Mouse (Mus musculus) intestine, embryonic 16.5 days (tissue): ENCODE data around the gene Olfr1434. TPM values are rescaled to one million over a fixed set of nuclear protein-coding genes. Genes with fewer than 3 reads are reported as not detected.
"Not testable (repeated sequence)": the region's sequence is repeated elsewhere in the genome, so short reads cannot be mapped to it uniquely, and the experiment has no call there.

ENCODE experiments used
- ATAC-seq: fragments of 200-750 bp; cut with Nextera tagmentation; 2 replicates; pipeline ENCODE4 v1.8.0; 2017; ENCODE audit warnings: moderate TSS enrichment, moderate library complexity
- H3K27ac ChIP-seq: fragments of 300-500 bp; sonication (generic); 2 replicates; pipeline ENCODE4 v1.5.1; 2014; ENCODE audit warnings: mild to moderate bottlenecking, low read length
- H3K27me3 ChIP-seq: fragments of 300-500 bp; sonication (generic); replicated peaks from 2 replicates; pipeline ENCODE4 v1.6.1; 2014; ENCODE audit warnings: low read length, control low read depth, mixed read lengths; ENCODE audit not compliant: control insufficient read depth, insufficient read depth
- H3K36me3 ChIP-seq: fragments of 300-500 bp; sonication (generic); 2 replicates; pipeline ENCODE4 v1.6.1; 2014; ENCODE audit warnings: low read length, control low read depth; ENCODE audit not compliant: control insufficient read depth, insufficient read depth
- H3K4me1 ChIP-seq: fragments of 300-500 bp; sonication (generic); 2 replicates; pipeline ENCODE4 v1.6.1; 2014; ENCODE audit warnings: low read length, control low read depth, mixed read lengths; ENCODE audit not compliant: control insufficient read depth, insufficient read depth
- H3K4me2 ChIP-seq: fragments of 300-500 bp; sonication (generic); 2 replicates; pipeline ENCODE4 v1.6.1; 2014; ENCODE audit warnings: low read depth, low read length, control low read depth
- H3K4me3 ChIP-seq: fragments of 300-500 bp; sonication (generic); 2 replicates; pipeline ENCODE4 v1.5.1; 2014; ENCODE audit warnings: mild to moderate bottlenecking, low read length
- H3K9ac ChIP-seq: fragments of 300-500 bp; sonication (generic); 2 replicates; pipeline ENCODE4 v1.6.1; 2014; ENCODE audit warnings: low read depth, low read length
- H3K9me3 ChIP-seq: fragments of 300-500 bp; sonication (generic); 2 replicates; pipeline ENCODE4 v1.6.1; 2016; ENCODE audit warnings: low read length, control low read depth; ENCODE audit not compliant: control insufficient read depth
- WGBS: fragments of 180-500 bp; shearing (Covaris S2); extraction: QIAGEN DNeasy Blood & Tissue Kit; methylation state at CpG from one replicate; pipeline ENCODE4 v1.1.7; 2014; 5-methylcytosine and 5-hydroxymethylcytosine counted together
- polyA plus RNA-seq: library from polyadenylated mRNA; unstranded; fragments of >200 nt; fragmentation: Nextera tagmentation; extraction: Ambion mirVana; gene quantifications from 2 replicates; pipeline ENCODE4 v1.2.1, GENCODE M21; 2015

The Olfr1434 gene
- not detected in 2 replicates for polyA plus RNA-seq

DNA sequence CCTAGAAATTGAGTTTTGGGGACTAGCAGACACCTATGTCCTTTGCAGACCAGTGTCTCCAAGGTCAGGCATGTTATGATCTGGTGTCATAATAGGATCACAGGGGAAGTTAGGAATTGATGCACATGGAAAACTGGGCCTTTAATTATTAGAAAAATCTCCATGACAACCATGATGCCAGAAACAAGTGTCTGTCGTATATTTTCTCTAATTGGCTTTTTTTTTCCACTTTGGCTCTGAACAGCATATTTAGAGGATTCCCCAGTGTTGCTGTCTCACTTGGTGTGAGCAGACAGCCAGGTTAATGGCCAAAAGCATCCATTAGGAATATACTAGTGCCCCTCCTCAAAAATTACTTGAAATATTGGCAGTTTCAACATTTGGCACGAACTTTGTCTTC is at the start of gene Olfr1434:
Olfr1434 (plus strand) TSS at position 301 of the 400 bp plus-strand sequence.
- H3K36me3 ChIP-seq: no peaks in the 10 kb centered on the region
- H3K4me3 ChIP-seq: no peak within 1 kb of the TSS
- no peak within 1 kb of the TSS for H3K4me2 ChIP-seq
- H3K27me3 ChIP-seq: no peaks in the 10 kb centered on the region
- no peaks in the 10 kb centered on the region for H3K4me1 ChIP-seq
- 76% methylated on average over 2 of the region's 2 CpGs for WGBS
- ATAC-seq: no peak
- no peaks in the 10 kb centered on the region for H3K9me3 ChIP-seq
- no peak within 1 kb of the TSS for H3K9ac ChIP-seq
- no peak within 1 kb of the TSS for H3K27ac ChIP-seq

DNA sequence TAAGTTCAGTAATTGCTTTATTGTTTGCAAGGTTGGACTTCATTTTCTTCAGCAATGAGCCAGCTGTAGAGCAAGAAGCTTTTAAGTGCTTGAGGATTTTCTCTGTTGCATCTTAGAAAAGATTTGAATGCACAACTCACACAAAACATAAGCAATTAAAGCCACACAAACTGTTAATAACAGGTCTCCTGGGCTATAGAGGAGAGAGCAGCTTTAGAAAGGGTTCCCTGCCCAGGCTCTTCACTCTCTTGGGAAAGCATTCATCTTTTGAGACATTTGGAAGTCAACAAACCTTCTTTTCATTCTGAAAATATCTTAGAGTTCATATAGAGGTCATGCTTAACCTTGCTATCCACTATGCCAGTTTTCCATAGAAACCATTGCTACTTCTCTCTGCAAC is 47.2 kb upstream of the Olfr1434 start, which contains the start of gene Olfr1432:
Olfr1432 (minus strand) TSS at position 101 of the 400 bp plus-strand sequence.
- peak; percentile 46; the same call in 1 of the 2 replicates for ATAC-seq
- not testable (repeated sequence) for H3K4me2 ChIP-seq, H3K9ac ChIP-seq, H3K9me3 ChIP-seq, H3K36me3 ChIP-seq, H3K4me1 ChIP-seq, H3K27me3 ChIP-seq, H3K27ac ChIP-seq, H3K4me3 ChIP-seq

DNA sequence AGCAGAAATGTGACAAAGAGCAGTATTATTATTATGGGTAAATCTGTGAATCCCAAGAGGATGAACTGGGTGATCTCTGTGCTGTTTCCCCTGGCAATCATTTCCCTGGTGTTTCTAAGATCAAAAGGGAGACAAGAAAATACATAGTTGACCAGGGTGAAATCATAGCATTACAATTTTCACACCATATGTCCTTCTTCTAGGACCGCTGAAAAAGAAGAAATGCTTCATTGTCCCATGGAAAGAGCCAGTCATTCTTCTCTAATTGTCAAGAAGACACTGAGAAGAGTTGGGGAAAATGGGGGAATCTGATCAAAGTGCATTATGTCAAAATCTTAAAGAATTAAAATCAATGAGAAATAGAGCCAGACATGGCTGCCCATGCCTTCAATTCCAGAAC is 38.1 kb upstream of the Olfr1434 start, which contains the start of gene Olfr262:
Olfr262 (minus strand) TSS at position 101 of the 400 bp plus-strand sequence.
- H3K27ac ChIP-seq: no peak within 1 kb of the TSS
- H3K9me3 ChIP-seq: no peaks in the 10 kb centered on the region
- 84% methylated on average over 1 of the region's 1 CpGs for WGBS
- H3K36me3 ChIP-seq: no peaks in the 10 kb centered on the region
- H3K4me1 ChIP-seq: no peaks in the 10 kb centered on the region
- no peak within 1 kb of the TSS for H3K4me3 ChIP-seq
- no peak within 1 kb of the TSS for H3K9ac ChIP-seq
- no peak within 1 kb of the TSS for H3K4me2 ChIP-seq
- ATAC-seq: no peak
- H3K27me3 ChIP-seq: no peaks in the 10 kb centered on the region

GRCm38 (mm10) chr19:12260732-12261131 is 18.9 kb upstream of the Olfr1434 start, which contains the start of gene Olfr235:
Gene Olfr235, plus strand, starts transcription at chr19:12261032.
- 58% methylated on average over 1 of the region's 1 CpGs for WGBS
- no peaks in the 10 kb centered on the region for H3K4me1 ChIP-seq

DNA sequence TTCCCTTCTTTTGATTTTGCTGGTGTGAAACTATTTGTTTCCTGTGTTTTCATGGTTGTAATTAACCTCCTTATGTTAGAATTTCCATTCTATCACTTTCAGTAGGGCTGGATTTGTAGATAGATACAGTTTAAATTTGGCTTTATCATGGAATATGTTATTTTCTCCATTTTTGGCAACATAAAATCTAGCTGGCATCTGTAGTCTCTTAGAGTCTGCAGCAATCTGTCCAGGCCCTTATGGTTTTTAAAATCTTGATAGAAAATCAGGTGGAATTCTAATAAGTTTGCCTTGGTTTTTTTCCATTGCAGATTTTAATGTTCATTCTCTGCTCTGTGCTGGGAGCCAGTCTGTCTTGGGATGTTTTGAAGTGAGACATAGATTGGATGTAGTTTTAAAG is 13.3 kb downstream of the Olfr1434 start:
- Histone ChIP-seq H3K4me2 (no peak overlapping the region), H3K4me1 (no peaks in the 10 kb centered on the region), H3K9me3 (no peaks in the 10 kb centered on the region), H3K27ac (no peak overlapping the region), H3K4me3 (no peak overlapping the region), H3K27me3 (no peaks in the 10 kb centered on the region), H3K36me3 (no peaks in the 10 kb centered on the region), H3K9ac (no peak overlapping the region)
- ATAC-seq: no peak

More at GRCm38 (mm10) chr19:12260732-12261131, 18.9 kb upstream of the Olfr1434 start, which contains the start of gene Olfr235:
- Histone ChIP-seq H3K27me3 (no peaks in the 10 kb centered on the region), H3K27ac (no peak within 1 kb of the TSS), H3K4me3 (no peak within 1 kb of the TSS), H3K9me3 (no peaks in the 10 kb centered on the region), H3K9ac (no peak within 1 kb of the TSS), H3K4me2 (no peak within 1 kb of the TSS), H3K36me3 (no peaks in the 10 kb centered on the region)
- no peak for ATAC-seq

DNA sequence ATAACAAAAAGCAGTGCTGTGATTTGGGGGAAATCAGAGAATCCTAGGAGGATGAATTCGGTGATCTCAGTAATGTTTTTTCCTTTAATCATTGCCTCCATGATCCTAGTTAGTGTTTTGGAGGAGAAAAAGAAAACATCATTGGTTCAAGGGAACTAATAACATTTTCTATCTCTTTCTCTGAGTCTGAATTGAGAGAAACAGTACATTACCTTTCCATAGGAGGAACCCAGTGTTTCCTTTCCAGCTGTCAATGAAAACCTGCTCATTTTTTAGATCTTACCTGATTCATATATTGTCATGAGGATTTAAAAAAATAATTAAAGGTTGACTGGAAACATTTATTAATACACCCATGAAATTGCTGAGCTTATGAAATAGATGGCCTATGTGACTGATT is 19.4 kb downstream of the Olfr1434 start, which contains the start of gene Olfr1436:
Olfr1436 (minus strand) TSS at position 101 of the 400 bp plus-strand sequence.
- H3K36me3 ChIP-seq: not testable (repeated sequence)

DNA sequence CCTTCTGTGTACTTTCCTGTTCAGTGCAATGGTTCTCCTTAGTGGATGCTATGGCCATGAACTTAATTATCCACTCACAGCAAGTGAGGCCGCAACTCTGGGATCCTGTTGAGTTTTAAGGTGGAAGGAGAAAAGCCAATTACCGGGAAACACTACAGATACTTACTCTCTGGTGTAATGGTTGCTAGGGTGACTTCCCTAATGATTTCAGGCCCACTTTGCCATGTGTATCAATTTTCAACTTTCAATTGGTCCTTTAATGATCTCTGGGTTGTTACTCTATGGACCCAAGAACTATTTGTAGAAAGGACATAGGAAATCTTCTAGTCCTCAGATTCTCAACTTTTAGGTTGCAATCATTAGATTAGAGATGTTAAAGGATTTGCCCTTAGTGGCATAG is 45.3 kb downstream of the Olfr1434 start, which contains the start of gene Olfr1437:
Olfr1437 (minus strand) TSS at position 101 of the 400 bp plus-strand sequence.
- no peak for ATAC-seq
- Histone ChIP-seq H3K4me1 (no peaks in the 10 kb centered on the region), H3K9ac (no peak within 1 kb of the TSS), H3K4me2 (no peak within 1 kb of the TSS), H3K27ac (no peak within 1 kb of the TSS), H3K4me3 (no peak within 1 kb of the TSS), H3K36me3 (no peaks in the 10 kb centered on the region), H3K9me3 (no peaks in the 10 kb centered on the region), H3K27me3 (no peaks in the 10 kb centered on the region)
- WGBS: 87% methylated on average over 2 of the region's 2 CpGs

More for the DNA sequence above, 19.4 kb downstream of the Olfr1434 start, which contains the start of gene Olfr1436:
- H3K27me3 ChIP-seq, ATAC-seq, H3K4me3 ChIP-seq, H3K4me2 ChIP-seq, H3K9me3 ChIP-seq, H3K9ac ChIP-seq, H3K4me1 ChIP-seq, H3K27ac ChIP-seq: not testable (repeated sequence)
- WGBS: 76% methylated on average over 1 of the region's 1 CpGs

Other genes starting within 250 kb of the Olfr1434 start
- gene Olfr1423, start 238.5 kb upstream of the Olfr1434 start, polyA plus RNA-seq: not detected in 2 replicates
- not detected in 2 replicates for gene Olfr1424, start 217.2 kb upstream of the Olfr1434 start, polyA plus RNA-seq
- gene Olfr1425, start 202.1 kb upstream of the Olfr1434 start, polyA plus RNA-seq: not detected in 2 replicates
- not detected in 2 replicates for gene Olfr1426, start 187.8 kb upstream of the Olfr1434 start, polyA plus RNA-seq
- gene Olfr1427, start 176.5 kb upstream of the Olfr1434 start, polyA plus RNA-seq: not detected in 2 replicates
- not detected in 2 replicates for gene Olfr1428, start 164.0 kb upstream of the Olfr1434 start, polyA plus RNA-seq
- gene Olfr76, start 156.7 kb upstream of the Olfr1434 start, polyA plus RNA-seq: not detected in 2 replicates
- not detected in 2 replicates for gene Olfr1555-ps1, start 109.7 kb upstream of the Olfr1434 start, polyA plus RNA-seq
- not detected in 2 replicates for gene Olfr1431, start 79.2 kb upstream of the Olfr1434 start, polyA plus RNA-seq
- gene Olfr1432, start 47.3 kb upstream of the Olfr1434 start, polyA plus RNA-seq: not detected in 2 replicates
- not detected in 2 replicates for gene Olfr262, start 38.2 kb upstream of the Olfr1434 start, polyA plus RNA-seq
- not detected in 2 replicates for gene Olfr235, start 18.8 kb upstream of the Olfr1434 start, polyA plus RNA-seq
- not detected in 2 replicates for gene Olfr1436, start 19.3 kb downstream of the Olfr1434 start, polyA plus RNA-seq
- gene Olfr1437, start 45.2 kb downstream of the Olfr1434 start, polyA plus RNA-seq: not detected in 2 replicates
- not detected in 2 replicates for gene Olfr1438-ps1, start 56.1 kb downstream of the Olfr1434 start, polyA plus RNA-seq
- not detected in 2 replicates for gene Olfr1440, start 107.4 kb downstream of the Olfr1434 start, polyA plus RNA-seq
- gene Olfr1441, start 137.6 kb downstream of the Olfr1434 start, polyA plus RNA-seq: not detected in 2 replicates
- gene Pfpl, start 148.1 kb downstream of the Olfr1434 start, polyA plus RNA-seq: not detected in 2 replicates
- 0.97 and 1.0 TPM in 2 replicates for gene Mpeg1, start 180.9 kb downstream of the Olfr1434 start, polyA plus RNA-seq
- gene Dtx4, start 221.6 kb downstream of the Olfr1434 start, polyA plus RNA-seq: 9.9 and 11.1 TPM in 2 replicates